In the genomic region with DNA sequence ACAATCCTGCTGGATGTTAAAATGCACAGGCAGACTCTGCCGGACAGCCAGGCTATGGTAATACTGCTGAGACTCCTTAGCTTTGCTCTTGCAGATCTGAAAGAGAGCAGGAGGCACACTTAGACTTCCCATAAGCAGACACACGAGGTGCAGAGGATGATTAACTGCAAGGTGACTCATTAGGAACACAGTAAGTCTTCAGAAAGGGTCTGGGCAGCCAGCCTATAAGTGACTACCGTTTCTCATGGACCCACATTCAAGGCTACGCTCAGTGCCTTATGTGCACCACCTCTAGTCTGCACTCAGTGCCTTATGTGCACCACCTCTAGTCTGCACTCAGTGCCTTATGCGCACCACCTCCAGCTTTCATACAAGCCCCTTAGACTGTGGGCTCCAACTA, we compare ENCODE assay signal across 20 mouse cellular contexts. TPM values are rescaled to one million over a fixed set of nuclear protein-coding genes. Genes with fewer than 3 reads are reported as not detected.
DNase-seq lines count a peak whose midpoint lies in the region; TF ChIP-seq lines count a peak whose summit lies in the region.
"Had no signal": no experiment of that assay in that cellular context is flagged by ENCODE, and none has a peak within 500 bp of the region (broad histone marks: within the 10 kb centered on the region; RNA-seq: fewer than 3 reads in every experiment).

No protein-coding gene starts in this region.

- peaks cover 22% of the 10 kb centered on the region; the same call in 1 of the 2 replicates for H3K36me3 ChIP-seq in macrophage (ENCODE audit: inconsistent target)
- H3K36me3 ChIP-seq: forebrain, embryonic 12.5 days had no signal

- H3K27ac ChIP-seq in bone marrow, adult 2 months (ENCODE audit: control insufficient read depth, insufficient read depth, low read depth, low read length, poor library complexity) = peak overlapping the region; percentile 36
- H3K27ac ChIP-seq in macrophage = peak overlapping the region; percentile 80
- H3K27ac ChIP-seq: embryonic facial prominence, embryonic 13.5 days; forebrain, embryonic 12.5 days; heart, embryonic 15.5 days; hindbrain, embryonic 13.5 days; hindbrain, postnatal 0 days had no signal

- no peak overlapping the region for H3K4me3 ChIP-seq in bone marrow, adult 2 months (replicated peaks; ENCODE audit: control insufficient read depth, low read depth, low read length)
- H3K4me3 ChIP-seq in macrophage (ENCODE audit: inconsistent target) = no peak overlapping the region
- H3K4me3 ChIP-seq: embryonic facial prominence, embryonic 13.5 days; forebrain, embryonic 12.5 days; heart, embryonic 15.5 days; hindbrain, embryonic 13.5 days had no signal

- peak; percentile 24 for DNase-seq in adrenal gland, adult 2 months
- no peak for DNase-seq in adrenal gland, postnatal 36 days
- DNase-seq in 3T3-L1 (ENCODE audit: low read depth, low spot score) = peak; percentile 52
- DNase-seq in layer of hippocampus, postnatal 10 days (ENCODE audit: low spot score in 2 of 2) = no peak
- no peak for DNase-seq in frontal cortex, adult 2 months (ENCODE audit: extremely low spot score in 1 of 2, low spot score in 1 of 2)
- DNase-seq in right cerebral cortex, adult 2 months (ENCODE audit: low spot score in 2 of 2) = no peak
- DNase-seq: adrenal gland, postnatal 25 days; cerebellum, adult 11-12 months; cerebellum, adult 9-10 months; cerebellum, postnatal 25 days; forebrain, postnatal 0 days; heart, postnatal 14 days; kidney, adult 11 months had no signal

- peaks cover 8% of the 10 kb centered on the region; the same call in 1 of the 2 replicates for H3K79me2 ChIP-seq in macrophage (ENCODE audit: inconsistent target)

- 54% methylated on average over 5 of the region's 5 CpGs for WGBS in bone marrow, adult 2 months
- 50% methylated on average over 5 of the region's 5 CpGs for WGBS in macrophage (ENCODE audit: missing documents)

- no peak for TF ChIP-seq CTCF in bone marrow, adult 2 months (IDR thresholded peaks at IDR 0.05; ENCODE audit: control insufficient read depth, insufficient read depth, low read length)

- TF ChIP-seq POLR2A in bone marrow, adult 2 months (IDR thresholded peaks at IDR 0.05; ENCODE audit: borderline replicate concordance, control insufficient read depth, low read depth, low read length) = no peak

- peaks cover 4% of the 10 kb centered on the region; the same call in 1 of the 2 replicates for H3K4me1 ChIP-seq in bone marrow, adult 2 months (ENCODE audit: control insufficient read depth, insufficient read depth, low read length)
- H3K4me1 ChIP-seq: forebrain, embryonic 12.5 days; heart, embryonic 15.5 days; hindbrain, embryonic 13.5 days had no signal

RNA-seq across cellular contexts. Expression of a gene that starts 42.2 kb away (rescaled TPM):
- 100 to 1,000 TPM in 1 of 2 experiments, 10 to 100 TPM in 1; 80.4 to 133 TPM for total RNA-seq in adrenal gland, adult 2 months (2021)
- 158 and 160 TPM in 2 replicates for polyA plus RNA-seq in adrenal gland, adult 2 months (2012; rRNA removed)
- total RNA-seq in adrenal gland, postnatal 36 days (2021) = 100 to 1,000 TPM; 111 to 117 TPM
- polyA plus RNA-seq in bone marrow, adult 2 months (2011; ENCODE audit: insufficient read depth, insufficient read length, low replicate concordance, missing spikeins) = 3.2 and 9.4 TPM in 2 replicates
- 100 to 1,000 TPM in 5 of 26 experiments, 10 to 100 TPM in 21; 13.6 to 271 (median 40.6) TPM for total RNA-seq in macrophage (2018; cell fraction: chromatin; rRNA removed)
- total RNA-seq in macrophage (2018; cell fraction: cytosol; rRNA removed) = 100 to 1,000 TPM in 17 of 26 experiments, 10 to 100 TPM in 9; 75.0 to 407 (median 123) TPM
- total RNA-seq in macrophage (2018; cell fraction: nucleus; rRNA removed) = 100 to 1,000 TPM in 14 of 26 experiments, 10 to 100 TPM in 12; 33.0 to 409 (median 127) TPM
- 71.8 to 155 TPM (median 82.8 TPM) in 3 replicates for polyA plus RNA-seq in macrophage (2018)
- 100 to 1,000 TPM; 334 to 354 TPM for total RNA-seq in layer of hippocampus, postnatal 10 days (2021)
- polyA plus RNA-seq in frontal cortex, adult 2 months (2012; rRNA removed) = 478 and 493 TPM in 2 replicates

Comparison
In these comparisons a context has a peak if more than half of its experiments do, and no peak if none do; other contexts are left out.
1. DNase-seq: peak in adrenal gland, adult 2 months (single experiment) and 3T3-L1 (single experiment); none in adrenal gland, postnatal 36 days (0 of 2), layer of hippocampus, postnatal 10 days (0 of 2), frontal cortex, adult 2 months (0 of 2) and right cerebral cortex, adult 2 months (0 of 2).